Mouse (Mus musculus): ENCODE data around the gene Cfhr2. TPM values are rescaled to one million over a fixed set of nuclear protein-coding genes. Genes with fewer than 3 reads are reported as not detected.
"Not testable (repeated sequence)": the region's sequence is repeated elsewhere in the genome, so short reads cannot be mapped to it uniquely, and the experiment has no call there.

Cfhr2 gene
- 0.19 TPM in 1 of 2 replicates, not detected in the other for polyA plus RNA-seq (2016; fragmentation: Nextera tagmentation; extraction: Ambion mirVana)

DNA sequence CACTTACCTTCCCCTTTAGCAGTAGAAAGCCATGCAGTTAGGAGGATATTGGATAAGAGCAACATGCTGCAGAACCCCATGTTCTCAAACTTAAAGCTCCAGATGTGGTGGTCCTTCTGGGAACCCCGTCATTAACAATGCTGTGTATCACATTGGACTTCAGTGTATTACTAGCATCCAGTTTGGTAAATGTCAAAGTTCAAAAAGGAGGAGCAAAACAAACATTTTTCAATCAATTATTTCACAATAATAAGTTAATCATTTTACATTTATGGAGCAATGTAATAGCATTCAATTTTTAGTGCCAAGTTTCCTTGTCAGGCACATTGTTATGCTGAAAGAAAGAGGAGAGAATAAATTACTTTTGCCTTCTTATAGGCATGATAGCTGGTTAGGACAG is at the start of gene Cfhr2:
TSS of gene Cfhr2 (minus strand) at position 155 of the 400 bp plus-strand sequence.
- H3K27ac ChIP-seq = no peak within 1 kb of the TSS
- no peaks in the 10 kb centered on the region for H3K27me3 ChIP-seq (replicated peaks)
- H3K4me1 ChIP-seq = no peaks in the 10 kb centered on the region
- H3K9me3 ChIP-seq (replicated peaks) = no peaks in the 10 kb centered on the region
- ATAC-seq = no peak
- H3K36me3 ChIP-seq = no peaks in the 10 kb centered on the region
- H3K4me3 ChIP-seq = no peak within 1 kb of the TSS
- WGBS (ENCODE audit: insufficient replicate concordance) = 52% methylated on average over 1 of the region's 1 CpGs
- H3K4me2 ChIP-seq = no peak within 1 kb of the TSS
- H3K9ac ChIP-seq = no peak within 1 kb of the TSS

DNA sequence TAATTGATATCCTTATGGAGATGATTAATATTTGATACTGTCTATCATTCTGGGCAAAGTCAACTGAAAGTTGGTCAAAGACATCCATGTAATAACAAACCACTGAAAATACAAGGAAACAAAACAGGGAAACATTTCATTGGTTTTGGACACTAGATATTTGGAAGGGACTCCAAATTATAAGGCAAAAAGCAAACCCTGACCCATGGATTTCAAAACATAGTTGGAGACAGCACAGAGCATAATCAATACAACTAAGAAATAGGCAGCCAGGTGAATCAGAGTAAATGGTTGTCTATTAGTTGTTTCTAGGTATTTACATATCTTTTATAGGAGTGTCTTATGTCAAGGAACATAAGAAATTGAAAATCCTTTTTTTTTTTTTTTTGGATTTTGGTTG is 5.2 kb upstream of the Cfhr2 start:
- Histone ChIP-seq H3K36me3 (no peaks in the 10 kb centered on the region), H3K27ac (no peak overlapping the region), H3K9me3 (replicated peaks) (no peaks in the 10 kb centered on the region), H3K4me3 (no peak overlapping the region), H3K9ac (no peak overlapping the region), H3K27me3 (replicated peaks) (no peaks in the 10 kb centered on the region), H3K4me1 (no peaks in the 10 kb centered on the region), H3K4me2 (no peak overlapping the region)
- ATAC-seq = no peak

- no peak for ATAC-seq
Measured at GRCm38 (mm10) chr1:139860176-139860575, 1.7 kb upstream of the Cfhr2 start.

DNA sequence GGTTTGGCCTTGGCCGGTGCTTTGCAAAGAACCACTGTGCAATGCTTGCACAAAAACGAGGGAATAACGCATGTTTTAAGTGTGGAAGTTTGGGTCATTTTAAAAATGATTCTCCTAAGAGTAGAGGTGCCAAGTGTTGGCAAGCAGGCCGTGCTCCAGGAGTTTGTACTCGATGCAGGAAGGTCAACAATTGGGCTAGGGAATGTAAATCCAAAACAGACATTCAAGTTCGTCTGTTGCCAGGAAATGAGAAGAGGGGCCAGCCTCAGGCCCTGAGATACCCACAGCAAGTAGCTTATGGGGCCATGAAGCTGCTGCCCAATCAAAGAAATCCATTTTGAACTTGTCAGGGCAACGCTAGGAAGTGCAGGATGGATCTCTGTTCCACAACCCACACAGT is 18.8 kb downstream of the Cfhr2 start:
- no peak for ATAC-seq
- H3K9me3 ChIP-seq (replicated peaks) = no peaks in the 10 kb centered on the region
- 52% methylated on average over 7 of the region's 7 CpGs for WGBS (ENCODE audit: insufficient replicate concordance)

More at GRCm38 (mm10) chr1:139860176-139860575, 1.7 kb upstream of the Cfhr2 start:
- Histone ChIP-seq H3K36me3 (no peaks in the 10 kb centered on the region), H3K4me3 (no peak overlapping the region), H3K4me1 (no peaks in the 10 kb centered on the region), H3K9me3 (replicated peaks) (no peaks in the 10 kb centered on the region), H3K27ac (no peak overlapping the region), H3K27me3 (replicated peaks) (no peaks in the 10 kb centered on the region), H3K4me2 (no peak overlapping the region), H3K9ac (no peak overlapping the region)

DNA sequence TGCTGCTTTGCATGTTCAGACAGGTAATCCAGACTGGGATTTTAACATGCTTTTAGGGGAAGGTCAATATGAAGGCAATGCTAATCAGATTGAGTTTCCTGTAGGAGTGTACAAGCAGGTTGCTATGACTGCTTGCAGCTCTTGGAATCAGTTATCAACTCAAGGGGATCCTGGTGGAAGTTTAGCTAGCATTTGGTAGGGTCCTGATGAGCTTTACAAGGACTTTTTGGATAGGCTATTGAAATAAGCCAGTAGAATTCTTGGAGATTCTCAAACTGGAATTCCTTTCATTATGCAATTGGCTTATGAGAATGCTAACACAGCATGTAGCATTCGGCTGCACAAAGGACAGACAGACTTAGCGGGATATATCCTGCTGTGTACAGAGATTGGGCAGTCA is 19.2 kb downstream of the Cfhr2 start:
- ATAC-seq = no peak
- no peaks in the 10 kb centered on the region for H3K27me3 ChIP-seq (replicated peaks)
- WGBS (ENCODE audit: insufficient replicate concordance) = 72% methylated on average over 2 of the region's 2 CpGs

More for the DNA sequence above, 18.8 kb downstream of the Cfhr2 start:
- Histone ChIP-seq H3K27me3 (replicated peaks) (no peaks in the 10 kb centered on the region), H3K4me2 (no peak overlapping the region), H3K27ac (no peak overlapping the region), H3K9ac (no peak overlapping the region), H3K4me3 (no peak overlapping the region), H3K4me1 (no peaks in the 10 kb centered on the region), H3K36me3 (no peaks in the 10 kb centered on the region)

DNA sequence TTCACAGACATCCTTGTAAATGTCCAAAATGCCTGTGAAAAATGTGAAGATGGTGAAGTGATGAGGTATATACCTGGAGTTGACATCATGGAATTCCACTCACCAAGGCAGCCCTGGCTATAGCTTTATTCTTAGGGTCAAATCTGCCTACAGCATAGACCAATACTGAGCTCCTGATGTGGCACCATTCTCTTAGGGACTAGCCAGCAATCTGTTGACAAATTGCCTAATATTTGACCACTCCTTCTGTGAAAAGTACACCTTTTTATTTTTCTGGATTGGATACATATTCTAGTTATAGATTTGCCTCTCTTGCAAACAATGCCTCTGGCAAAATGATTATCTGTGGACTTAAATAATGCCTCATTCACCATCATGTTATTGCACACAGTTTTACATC is 49.9 kb downstream of the Cfhr2 start:
- no peak for ATAC-seq
- no peak overlapping the region for H3K27ac ChIP-seq
- H3K27me3 ChIP-seq (replicated peaks) = no peaks in the 10 kb centered on the region
- no peak overlapping the region for H3K9ac ChIP-seq
- H3K4me1 ChIP-seq = no peaks in the 10 kb centered on the region
- no peaks in the 10 kb centered on the region for H3K9me3 ChIP-seq (replicated peaks)
- no peak overlapping the region for H3K4me3 ChIP-seq
- H3K4me2 ChIP-seq = no peak overlapping the region
- H3K36me3 ChIP-seq = no peaks in the 10 kb centered on the region

More for the DNA sequence above, 19.2 kb downstream of the Cfhr2 start:
- Histone ChIP-seq H3K36me3 (no peaks in the 10 kb centered on the region), H3K9ac (no peak overlapping the region), H3K27ac (no peak overlapping the region), H3K4me3 (no peak overlapping the region), H3K9me3 (replicated peaks) (no peaks in the 10 kb centered on the region), H3K4me1 (no peaks in the 10 kb centered on the region), H3K4me2 (no peak overlapping the region)

DNA sequence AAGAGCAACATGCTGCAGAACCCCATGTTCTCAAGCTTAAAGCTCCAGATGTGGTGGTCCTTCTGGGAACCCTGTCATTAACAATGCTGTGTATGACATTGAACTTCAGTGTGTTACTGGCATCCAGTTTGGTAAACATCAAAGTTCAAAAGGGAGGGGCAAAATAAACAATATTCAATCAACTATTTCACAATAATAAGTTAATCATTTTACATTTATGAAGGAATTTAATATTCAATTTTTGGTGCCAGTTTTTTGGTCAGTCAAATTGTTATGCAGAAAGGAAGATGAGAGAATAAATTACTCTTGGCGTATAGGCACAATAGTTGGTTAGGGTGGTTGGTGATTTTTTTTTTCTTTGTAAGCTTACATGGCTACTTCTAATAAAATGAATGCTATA is 77.4 kb downstream of the Cfhr2 start, which contains the start of gene Gm4788:
TSS of gene Gm4788 (minus strand) at position 101 of the 400 bp plus-strand sequence.
- no peak for ATAC-seq
- no peak within 1 kb of the TSS for H3K4me2 ChIP-seq
- 84% methylated on average over 1 of the region's 1 CpGs for WGBS (ENCODE audit: insufficient replicate concordance)
- no peaks in the 10 kb centered on the region for H3K9me3 ChIP-seq (replicated peaks)
- H3K9ac ChIP-seq = no peak within 1 kb of the TSS
- H3K4me1 ChIP-seq = no peaks in the 10 kb centered on the region
- H3K4me3 ChIP-seq = no peak within 1 kb of the TSS
- no peak within 1 kb of the TSS for H3K27ac ChIP-seq
- H3K27me3 ChIP-seq (replicated peaks) = no peaks in the 10 kb centered on the region
- no peaks in the 10 kb centered on the region for H3K36me3 ChIP-seq

DNA sequence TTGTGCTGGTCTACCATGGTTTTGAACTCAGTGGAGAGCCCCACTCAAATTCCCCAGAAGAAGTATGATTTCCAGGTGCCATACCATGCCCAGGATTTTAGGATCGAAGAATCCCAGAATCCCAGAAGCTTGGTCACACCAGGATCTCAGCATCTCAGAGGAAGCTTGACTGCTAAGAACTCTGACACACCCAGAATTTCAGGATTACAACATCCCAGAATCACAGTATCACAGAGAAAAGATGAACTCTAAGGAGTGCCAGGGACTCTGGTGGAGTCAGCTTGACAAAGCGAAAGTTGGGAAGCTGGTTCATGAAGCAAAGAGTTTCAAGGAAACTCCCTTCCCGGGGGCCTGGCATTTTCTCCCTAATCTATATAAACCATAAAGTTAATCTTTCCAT is 88.6 kb downstream of the Cfhr2 start:
- not testable (repeated sequence) for H3K4me2 ChIP-seq; ATAC-seq; H3K4me3 ChIP-seq; H3K4me1 ChIP-seq; H3K9me3 ChIP-seq (replicated peaks); H3K27me3 ChIP-seq (replicated peaks); H3K9ac ChIP-seq; H3K27ac ChIP-seq; H3K36me3 ChIP-seq
- 58% methylated on average over 3 of the region's 3 CpGs for WGBS (ENCODE audit: insufficient replicate concordance)

Other genes starting within 250 kb of the Cfhr2 start
- not detected in 2 replicates for gene Gm4788, start 77.5 kb downstream of the Cfhr2 start, polyA plus RNA-seq (2016; fragmentation: Nextera tagmentation; extraction: Ambion mirVana)